ENCODE assay signal across 9 mouse cellular contexts in genomic region chr1:36302957-36303356, GRCm38 (mm10). TPM values are rescaled to one million over a fixed set of nuclear protein-coding genes. Genes with fewer than 3 reads are reported as not detected.
DNase-seq lines count a peak whose midpoint lies in the region; ATAC-seq and TF ChIP-seq lines count a peak whose summit lies in the region.
"Had no signal": no experiment of that assay in that cellular context is flagged by ENCODE, and none has a peak within 500 bp of the region (broad histone marks: within the 10 kb centered on the region; RNA-seq: fewer than 3 reads in every experiment).

No protein-coding gene starts in this region.

- ATAC-seq in heart, embryonic 13.5 days (ENCODE audit: extremely low read depth, insufficient number of reproducible peaks, low FRiP score, low TSS enrichment), result no peak
- ATAC-seq in hindbrain, embryonic 12.5 days (ENCODE audit: low FRiP score), result no peak
- ATAC-seq: CD4-positive, CD25-positive, alpha-beta regulatory T cell, adult 4 months had no signal

- peaks cover 44% of the 10 kb centered on the region for H3K27me3 ChIP-seq in heart, embryonic 13.5 days (replicated peaks)
- H3K27me3 ChIP-seq in hindbrain, embryonic 12.5 days, result peaks cover 38% of the 10 kb centered on the region
- peaks cover 64% of the 10 kb centered on the region for H3K27me3 ChIP-seq in midbrain, embryonic 10.5 days (ENCODE audit: low read depth, poor library complexity, severe bottlenecking)

- TF ChIP-seq CTCF in bone marrow macrophage, adult 2 months (IDR thresholded peaks at IDR 0.05; ENCODE audit: low read depth, low read length), result no peak

- H3K27ac ChIP-seq in heart, embryonic 13.5 days (replicated peaks), result peak overlapping the region; percentile 77
- H3K27ac ChIP-seq in bone marrow macrophage, adult 2 months (ENCODE audit: insufficient read depth, low read depth, low read length), result no peak overlapping the region
- H3K27ac ChIP-seq in hindbrain, embryonic 12.5 days, result no peak overlapping the region
- H3K27ac ChIP-seq in midbrain, embryonic 10.5 days (replicated peaks), result 0 out of 2 replicates have a peak overlapping the region, but pooled peaks have one; percentile 38

- no peak for DNase-seq in heart, postnatal 4 days
- DNase-seq in midbrain, embryonic 10.5 days (ENCODE audit: low spot score), result no peak
- no peak for DNase-seq in adrenal gland, postnatal 36 days
- no peak for DNase-seq in adrenal gland, adult 2 months
- DNase-seq in spleen, postnatal 14 days (ENCODE audit: low spot score in 2 of 2), result no peak

- peak overlapping the region; percentile 73 for H3K9ac ChIP-seq in heart, embryonic 13.5 days
- H3K9ac ChIP-seq in hindbrain, embryonic 12.5 days, result peak overlapping the region; percentile 23

- peaks cover 25% of the 10 kb centered on the region for H3K4me1 ChIP-seq in heart, embryonic 13.5 days
- peaks cover 10% of the 10 kb centered on the region for H3K4me1 ChIP-seq in bone marrow macrophage, adult 2 months (ENCODE audit: control insufficient read depth, insufficient read depth, low read length)
- peaks cover 6% of the 10 kb centered on the region for H3K4me1 ChIP-seq in hindbrain, embryonic 12.5 days
- H3K4me1 ChIP-seq in midbrain, embryonic 10.5 days, result peaks cover 13% of the 10 kb centered on the region

- no peaks in the 10 kb centered on the region for H3K9me3 ChIP-seq in heart, embryonic 13.5 days
- no peaks in the 10 kb centered on the region for H3K9me3 ChIP-seq in hindbrain, embryonic 12.5 days (replicated peaks)
- no peaks in the 10 kb centered on the region for H3K9me3 ChIP-seq in midbrain, embryonic 10.5 days (replicated peaks)

- 13% methylated on average over 9 of the region's 9 CpGs for WGBS in heart, embryonic 13.5 days
- 19% methylated on average over 9 of the region's 9 CpGs for WGBS in hindbrain, embryonic 12.5 days
- 19% methylated on average over 8 of the region's 9 CpGs for WGBS in midbrain, embryonic 10.5 days

- TF ChIP-seq POLR2A in bone marrow macrophage, adult 2 months (IDR thresholded peaks at IDR 0.05; ENCODE audit: borderline replicate concordance, low read depth, low read length), result no peak

- peak overlapping the region; percentile 69 for H3K4me2 ChIP-seq in heart, embryonic 13.5 days
- peak overlapping the region; percentile 65 for H3K4me2 ChIP-seq in hindbrain, embryonic 12.5 days (replicated peaks)

- H3K36me3 ChIP-seq in heart, embryonic 13.5 days, result no peaks in the 10 kb centered on the region
- H3K36me3 ChIP-seq in hindbrain, embryonic 12.5 days, result no peaks in the 10 kb centered on the region
- H3K36me3 ChIP-seq in midbrain, embryonic 10.5 days, result no peaks in the 10 kb centered on the region

- H3K4me3 ChIP-seq in heart, embryonic 13.5 days, result peak overlapping the region; percentile 41
- H3K4me3 ChIP-seq in bone marrow macrophage, adult 2 months (ENCODE audit: insufficient read depth, low read length), result peak overlapping the region; percentile 41
- H3K4me3 ChIP-seq in hindbrain, embryonic 12.5 days, result peak overlapping the region; percentile 35
- H3K4me3 ChIP-seq in midbrain, embryonic 10.5 days, result peak overlapping the region; percentile 52

RNA-seq across cellular contexts. Expression of gene Arid5a, which starts 4.6 kb away (rescaled TPM):
- polyA plus RNA-seq in heart, embryonic 13.5 days (2015; fragmentation: Nextera tagmentation; extraction: Ambion mirVana), result 12.7 and 13.4 TPM in 2 replicates
- 10 to 100 TPM; 27.7 to 27.9 TPM for total RNA-seq in heart, postnatal 4 days (2021)
- 9.4 and 12.7 TPM in 2 replicates for polyA plus RNA-seq in bone marrow macrophage, adult 2 months (2012; ENCODE audit: insufficient read depth, insufficient read length, missing spikeins)
- 3.6 and 3.8 TPM in 2 replicates for polyA plus RNA-seq in hindbrain, embryonic 12.5 days (2016; fragmentation: Nextera tagmentation; extraction: Ambion mirVana)
- 3.4 and 4.0 TPM in 2 replicates for polyA plus RNA-seq in midbrain, embryonic 10.5 days (2016; fragmentation: Nextera tagmentation; extraction: Ambion mirVana)
- total RNA-seq in adrenal gland, postnatal 36 days (2021), result 1 to 10 TPM; 4.2 to 6.9 TPM
- 1 to 10 TPM; 5.2 to 5.9 TPM for total RNA-seq in adrenal gland, adult 2 months (2021)
- polyA plus RNA-seq in adrenal gland, adult 2 months (2012; rRNA removed), result 4.1 and 5.3 TPM in 2 replicates

RNA-seq across cellular contexts. Expression of gene Neurl3, which starts 28.5 kb away (rescaled TPM):
- polyA plus RNA-seq in heart, embryonic 13.5 days (2015; fragmentation: Nextera tagmentation; extraction: Ambion mirVana), result 3.7 and 4.7 TPM in 2 replicates
- 1 to 10 TPM; 4.9 to 5.3 TPM for total RNA-seq in heart, postnatal 4 days (2021)
- 168 and 181 TPM in 2 replicates for polyA plus RNA-seq in bone marrow macrophage, adult 2 months (2012; ENCODE audit: insufficient read depth, insufficient read length, missing spikeins)
- 0.52 and 0.77 TPM in 2 replicates for polyA plus RNA-seq in hindbrain, embryonic 12.5 days (2016; fragmentation: Nextera tagmentation; extraction: Ambion mirVana)
- 0.27 and 0.37 TPM in 2 replicates for polyA plus RNA-seq in midbrain, embryonic 10.5 days (2016; fragmentation: Nextera tagmentation; extraction: Ambion mirVana)
- total RNA-seq in adrenal gland, postnatal 36 days (2021), result 1 to 10 TPM; 6.1 to 6.8 TPM
- 1 to 10 TPM; 4.3 to 9.5 TPM for total RNA-seq in adrenal gland, adult 2 months (2021)
- 6.3 and 7.6 TPM in 2 replicates for polyA plus RNA-seq in adrenal gland, adult 2 months (2012; rRNA removed)

RNA-seq across cellular contexts. Expression of gene Uggt1, which starts 58.4 kb away (rescaled TPM):
- 32.7 and 34.4 TPM in 2 replicates for polyA plus RNA-seq in heart, embryonic 13.5 days (2015; fragmentation: Nextera tagmentation; extraction: Ambion mirVana)
- 10 to 100 TPM; 39.0 to 39.3 TPM for total RNA-seq in heart, postnatal 4 days (2021)
- 38.3 and 43.1 TPM in 2 replicates for polyA plus RNA-seq in bone marrow macrophage, adult 2 months (2012; ENCODE audit: insufficient read depth, insufficient read length, missing spikeins)
- polyA plus RNA-seq in hindbrain, embryonic 12.5 days (2016; fragmentation: Nextera tagmentation; extraction: Ambion mirVana), result 60.2 and 61.0 TPM in 2 replicates
- 52.5 and 56.9 TPM in 2 replicates for polyA plus RNA-seq in midbrain, embryonic 10.5 days (2016; fragmentation: Nextera tagmentation; extraction: Ambion mirVana)
- total RNA-seq in adrenal gland, postnatal 36 days (2021), result 10 to 100 TPM; 47.5 to 53.3 TPM
- total RNA-seq in adrenal gland, adult 2 months (2021), result 10 to 100 TPM; 39.4 to 48.5 TPM
- polyA plus RNA-seq in adrenal gland, adult 2 months (2012; rRNA removed), result 7.6 and 9.9 TPM in 2 replicates

Comparison
In these comparisons a context has a peak if more than half of its experiments do, and no peak if none do; other contexts are left out.
1. H3K27ac ChIP-seq: peak in heart, embryonic 13.5 days (single experiment) and midbrain, embryonic 10.5 days (single experiment); none in bone marrow macrophage, adult 2 months (single experiment) and hindbrain, embryonic 12.5 days (single experiment).
2. RNA of gene Neurl3, which starts 28.5 kb away (polyA plus RNA-seq): 168 to 181 TPM in bone marrow macrophage, adult 2 months; 6.3 to 7.6 TPM in adrenal gland, adult 2 months, 3.7 to 4.7 TPM in heart, embryonic 13.5 days, 0.52 to 0.77 TPM in hindbrain, embryonic 12.5 days and 0.27 to 0.37 TPM in midbrain, embryonic 10.5 days; every median in the first group is over 10 times any median in the second.
3. Peak in every context shown above with its lines, with median percentiles within 50 percentile points of each other: H3K4me3 ChIP-seq.